Mouse (Mus musculus): ENCODE results near the gene Ccpg1os. TPM values are rescaled to one million over a fixed set of nuclear protein-coding genes. Genes with fewer than 3 reads are reported as not detected.

Ccpg1os gene
- 13.3 and 18.4 TPM in 2 replicates for polyA plus RNA-seq (2015; fragmentation: Nextera tagmentation; extraction: Ambion mirVana)

- DNase-seq (ENCODE audit: low spot score): peak; percentile 99
These were observed at the start of gene Ccpg1os, which contains the start of gene Ccpg1 for GRCm38 (mm10) chr9:72985250-72986220. TSS of gene Ccpg1os (minus strand) at chr9:72985382. TSS of gene Ccpg1 (plus strand) at chr9:72985429.

- DNase-seq (ENCODE audit: low spot score): no peak
These were observed 48.2 kb upstream of the Ccpg1os start for GRCm38 (mm10) chr9:73033406-73033805.

- DNase-seq (ENCODE audit: low spot score): no peak
These were observed 46.2 kb upstream of the Ccpg1os start for GRCm38 (mm10) chr9:73031421-73031820.

GRCm38 (mm10) chr9:73030443-73030842, 45.3 kb upstream of the Ccpg1os start:
- no peak for DNase-seq (ENCODE audit: low spot score)

- DNase-seq (ENCODE audit: low spot score): no peak
These were observed 40.8 kb upstream of the Ccpg1os start for GRCm38 (mm10) chr9:73025818-73026636.

- DNase-seq (ENCODE audit: low spot score): no peak
These were observed 35.5 kb upstream of the Ccpg1os start for GRCm38 (mm10) chr9:73020566-73021097.

DNA sequence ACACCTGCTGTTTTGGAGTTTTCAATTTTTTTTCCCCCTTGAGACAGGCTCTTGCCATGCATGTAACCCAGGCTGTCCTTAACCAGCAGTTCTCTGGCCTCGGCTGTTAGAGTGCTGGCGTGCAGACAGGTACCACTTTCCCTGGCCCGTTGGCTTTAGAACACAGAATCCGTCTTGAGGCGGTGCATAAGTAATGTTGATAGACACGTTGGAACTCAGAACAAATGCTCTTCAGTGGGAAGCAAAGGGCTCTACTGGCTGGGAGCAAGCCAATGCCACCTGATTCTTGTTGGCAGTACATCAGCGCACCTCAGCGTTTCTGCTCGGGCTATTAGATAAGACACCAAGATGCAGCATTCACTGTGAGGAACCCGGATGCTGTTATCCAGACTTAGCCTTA, 34.7 kb upstream of the Ccpg1os start:
- DNase-seq (ENCODE audit: low spot score): no peak

DNA sequence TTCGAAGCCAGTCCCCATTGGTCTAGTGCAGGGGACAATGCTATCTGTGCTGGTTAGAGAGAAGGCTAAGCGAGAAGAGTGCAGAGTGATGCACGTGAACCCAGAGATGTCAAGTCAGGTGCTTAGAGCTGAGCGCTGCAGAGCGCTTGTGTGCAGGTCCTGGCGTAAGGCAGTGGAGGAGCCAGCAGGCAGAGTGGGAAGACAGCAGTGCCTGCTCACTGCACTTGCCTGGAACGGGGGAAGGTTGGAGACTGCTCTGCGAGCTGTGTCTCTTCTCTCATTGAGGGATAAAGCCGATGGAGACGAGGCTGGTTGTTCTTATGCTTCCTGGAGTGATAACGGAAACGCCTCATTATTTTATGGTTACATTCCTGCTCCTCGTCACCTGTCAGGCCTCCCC, 29.5 kb upstream of the Ccpg1os start:
- DNase-seq (ENCODE audit: low spot score): no peak

- DNase-seq (ENCODE audit: low spot score): no peak
These were observed 27.4 kb upstream of the Ccpg1os start for GRCm38 (mm10) chr9:73012629-73013028.

GRCm38 (mm10) chr9:73008384-73008783, 23.2 kb upstream of the Ccpg1os start:
- DNase-seq (ENCODE audit: low spot score): no peak

DNA sequence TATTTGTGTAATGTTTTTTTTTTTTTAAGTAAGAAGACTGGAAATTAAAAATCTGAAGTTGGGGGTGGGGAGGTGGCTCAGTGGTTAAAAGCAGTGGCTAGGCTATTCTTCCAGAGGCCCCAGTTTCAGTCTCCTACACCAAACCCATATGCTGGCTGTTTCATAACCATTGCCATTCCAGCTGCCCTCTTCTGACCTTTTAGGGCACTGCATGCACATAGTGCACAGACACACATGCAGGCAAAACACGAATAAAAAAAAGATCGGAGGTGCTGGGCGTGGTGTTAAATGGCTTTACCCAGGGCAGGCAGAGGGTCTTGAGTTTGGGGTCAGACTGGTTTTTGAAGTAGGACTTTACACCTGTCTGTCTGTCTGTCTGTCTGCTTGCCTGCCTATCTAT, 21.0 kb upstream of the Ccpg1os start:
- peak; percentile 16 for DNase-seq (ENCODE audit: low spot score)

DNA sequence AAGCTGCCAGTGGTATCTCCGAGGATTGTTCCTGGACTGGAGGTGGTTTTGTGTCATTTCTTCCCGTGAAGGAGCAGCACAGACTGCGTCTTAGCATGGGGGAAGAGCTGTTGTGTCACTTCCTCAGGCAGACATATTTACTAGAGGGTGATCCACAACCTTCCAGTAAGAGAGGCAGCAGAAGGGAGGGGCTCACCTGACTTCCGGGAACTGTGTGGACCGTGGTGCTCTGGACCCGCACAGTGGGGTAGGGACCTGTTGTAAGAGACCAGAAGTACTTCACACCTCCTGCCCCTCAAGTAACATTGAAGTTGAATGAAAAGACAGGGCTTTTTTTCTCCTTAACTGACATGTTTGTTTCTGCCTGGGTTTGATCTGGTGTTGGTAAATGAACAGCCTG, 19.9 kb upstream of the Ccpg1os start:
- DNase-seq (ENCODE audit: low spot score): no peak

DNA sequence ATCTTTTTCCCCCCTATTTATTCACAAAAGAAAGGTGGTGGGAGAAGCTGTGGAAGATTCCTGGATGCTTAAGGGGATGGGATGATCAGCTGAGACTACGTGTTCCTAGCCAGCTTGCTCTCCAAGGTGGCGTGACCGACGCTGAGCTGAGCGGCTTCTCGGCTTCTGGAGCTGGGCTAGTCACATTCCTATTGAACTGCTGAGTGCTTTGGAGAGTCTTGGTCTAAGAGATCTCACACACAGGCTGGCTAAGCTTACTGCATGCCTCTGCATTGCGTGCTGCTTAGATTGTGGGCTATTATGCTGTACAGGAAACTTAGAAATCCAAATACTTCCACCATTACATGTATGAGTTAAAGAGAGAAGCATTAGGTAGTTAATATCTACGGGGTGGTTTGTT, 18.9 kb upstream of the Ccpg1os start:
- DNase-seq (ENCODE audit: low spot score): no peak

- DNase-seq (ENCODE audit: low spot score): no peak
These were observed 17.0 kb upstream of the Ccpg1os start for GRCm38 (mm10) chr9:73002177-73002576.

DNA sequence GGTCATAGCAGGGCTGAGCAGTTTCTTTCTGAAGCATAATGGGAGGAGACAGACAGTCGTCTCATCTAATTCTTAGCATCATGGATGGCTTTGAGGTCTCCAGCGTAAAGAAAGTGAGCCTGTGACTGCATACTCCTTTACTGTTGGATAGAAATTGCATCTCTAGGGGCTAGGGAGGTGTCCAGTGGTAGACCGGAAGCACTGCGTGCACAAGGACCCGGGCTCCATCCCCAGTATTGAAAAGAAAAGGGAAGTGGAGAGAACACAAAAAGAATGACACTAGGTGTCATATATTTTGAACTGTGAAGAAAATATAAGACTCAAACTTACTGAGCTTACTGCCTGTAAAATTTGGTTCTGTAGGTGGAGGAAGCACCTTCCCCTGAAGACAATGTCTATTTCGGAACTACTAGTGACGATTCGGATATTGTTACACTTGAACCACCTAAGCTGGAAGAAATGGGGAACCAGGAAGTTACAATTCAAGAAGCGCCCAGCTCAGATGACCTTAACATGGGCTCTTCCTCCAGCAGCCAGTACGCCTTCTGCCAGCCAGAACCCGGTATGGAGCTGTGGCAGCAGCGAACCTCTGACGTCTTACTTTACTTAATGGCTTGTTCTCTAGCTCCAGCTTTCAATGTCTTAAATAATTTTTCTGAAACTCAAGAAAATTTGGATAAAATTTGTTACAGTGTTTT, 16.3 kb upstream of the Ccpg1os start:
- no peak for DNase-seq (ENCODE audit: low spot score)

GRCm38 (mm10) chr9:73000487-73000886, 15.3 kb upstream of the Ccpg1os start:
- no peak for DNase-seq (ENCODE audit: low spot score)

DNA sequence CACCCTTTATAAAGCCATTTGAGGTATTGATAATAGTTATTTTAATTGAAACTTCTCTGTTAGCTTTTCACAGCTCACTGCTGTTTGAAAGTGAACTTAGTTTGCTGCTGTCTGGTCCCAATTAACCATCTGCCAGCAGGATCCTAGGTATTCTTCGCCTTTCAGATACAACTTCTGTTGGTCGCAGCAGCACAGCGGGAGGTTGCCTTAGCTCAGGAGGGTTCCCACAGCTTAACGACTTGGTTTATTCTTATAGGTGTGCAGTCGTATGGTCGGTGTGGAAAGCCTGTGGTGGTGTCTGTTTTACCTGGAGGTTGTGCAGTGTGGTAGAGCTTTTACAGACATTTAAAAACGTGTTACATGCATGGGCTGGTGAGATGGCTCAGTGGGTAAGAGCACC, 11.6 kb upstream of the Ccpg1os start:
- DNase-seq (ENCODE audit: low spot score): no peak

- no peak for DNase-seq (ENCODE audit: low spot score)
These were observed 11.0 kb upstream of the Ccpg1os start for GRCm38 (mm10) chr9:72996167-72996566.

DNA sequence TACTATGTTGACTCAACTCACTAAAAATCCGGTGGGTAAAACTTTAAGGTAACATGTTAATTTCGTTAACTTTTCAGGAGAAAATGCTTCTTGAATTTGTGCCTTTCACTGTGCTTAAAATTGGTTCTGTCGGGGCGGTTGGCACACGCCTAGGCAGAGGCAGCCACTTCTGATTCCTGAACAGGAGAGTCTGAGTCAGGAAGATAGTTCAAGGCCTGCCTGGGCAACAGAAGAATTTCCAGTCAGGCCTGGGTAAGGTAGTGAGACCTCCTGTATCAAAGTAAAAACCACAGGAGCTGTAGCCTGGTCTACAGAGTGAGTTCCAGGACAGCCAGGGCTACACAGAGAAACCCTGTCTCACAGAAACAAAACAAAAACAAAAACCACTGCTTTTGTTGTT, 7.4 kb upstream of the Ccpg1os start:
- DNase-seq (ENCODE audit: low spot score): no peak

DNA sequence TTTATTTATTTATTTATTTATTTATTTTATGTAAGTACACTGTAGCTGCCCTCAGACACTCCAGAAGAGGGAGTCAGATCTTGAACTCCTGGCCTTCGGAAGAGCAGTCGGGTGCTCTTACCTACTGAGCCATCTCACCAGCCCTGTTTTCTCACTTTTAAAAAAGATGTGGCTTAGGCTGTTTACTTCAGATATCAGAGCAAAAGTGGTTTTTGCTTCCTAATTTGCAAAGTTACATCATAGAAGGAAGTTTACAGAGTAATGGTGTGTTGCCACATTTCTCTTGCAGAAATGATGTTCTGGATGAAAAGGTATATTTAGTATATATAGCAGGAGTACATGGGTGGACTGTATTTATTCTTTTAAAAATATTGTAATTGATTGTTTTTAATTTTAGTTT, 6.2 kb upstream of the Ccpg1os start:
- no peak for DNase-seq (ENCODE audit: low spot score)

DNA sequence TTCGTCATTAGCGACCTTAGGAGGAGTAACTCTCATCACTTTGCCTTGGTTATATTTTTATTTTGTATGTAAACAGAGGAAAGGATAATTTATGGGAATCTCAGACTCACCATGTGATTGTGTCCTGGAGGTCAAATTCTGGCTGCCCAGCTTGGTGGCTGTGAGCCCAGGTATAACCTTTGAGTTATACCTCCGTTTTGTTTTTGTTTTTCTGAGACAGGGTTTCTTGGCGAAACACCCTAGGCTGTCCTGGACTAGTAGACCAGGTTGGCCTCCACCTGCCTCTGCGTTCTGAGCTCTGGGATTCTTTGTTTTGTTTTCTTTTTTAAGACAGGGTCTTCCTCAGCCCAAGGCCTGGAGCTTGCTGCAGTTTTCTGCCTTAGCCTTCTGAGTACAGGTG, 3.5 kb upstream of the Ccpg1os start:
- no peak for DNase-seq (ENCODE audit: low spot score)
